Mouse (Mus musculus) ES-E14 (cell line): Measurements from ENCODE around the gene Hs6st3.

ENCODE experiments used
- CHD2 ChIP-seq: IDR thresholded peaks from 2 replicates; pipeline ENCODE4 v1.6.1; 2014; ENCODE audit warnings: mild to moderate bottlenecking, low read depth, low read length, inconsistent platforms
- HCFC1 ChIP-seq: IDR thresholded peaks from 2 replicates; pipeline ENCODE4 v1.6.1; 2012; ENCODE audit warnings: low read length, inconsistent platforms, borderline replicate concordance; ENCODE audit not compliant: insufficient read depth
- MAFK ChIP-seq: IDR thresholded peaks from 2 replicates; pipeline ENCODE4 v1.6.1; 2014; ENCODE audit warnings: mild to moderate bottlenecking, low read depth, low read length, inconsistent platforms; ENCODE audit not compliant: insufficient read depth

- TF ChIP-seq MAFK = no peak
- no peak for TF ChIP-seq CHD2
- no peak for TF ChIP-seq HCFC1
Observed at GRCm38 (mm10) chr14:119633090-119633489, 494.9 kb downstream of the Hs6st3 start.
